Mouse (Mus musculus) CH12.LX (cell line): ENCODE measurements around the gene Cilp2. TPM values are rescaled to one million over a fixed set of nuclear protein-coding genes. Genes with fewer than 3 reads are reported as not detected.

Experiments used
- DNase-seq: peaks from one replicate; pipeline ENCODE4 v3.0.0-alpha.2; 2013; ENCODE audit errors: extremely low read depth
- H3K27ac ChIP-seq: 2 replicates; pipeline ENCODE4 v1.5.1; 2012; ENCODE audit warnings: low read depth, mild to moderate bottlenecking, control low read depth, moderate library complexity; ENCODE audit not compliant: insufficient read depth
- H3K27me3 ChIP-seq: replicated peaks from 2 replicates; pipeline ENCODE3; 2012; ENCODE audit warnings: inconsistent platforms
- H3K36me3 ChIP-seq, 2 experiments: replicated peaks in 1 of 2; 2 replicates each; pipeline versions ENCODE3 to v1.6.1; 2012; ENCODE audit warnings: inconsistent platforms in 1 of 2, low read length in 1 of 2, mild to moderate bottlenecking in 1 of 2, mixed read lengths in 1 of 2, moderate library complexity in 1 of 2; ENCODE audit not compliant: control insufficient read depth in 1 of 2, insufficient read depth in 1 of 2
- H3K4me1 ChIP-seq, 2 experiments: 2 replicates each; pipeline ENCODE4 v1.6.1; 2012; ENCODE audit warnings: inconsistent platforms in 1 of 2, moderate library complexity in 1 of 2; ENCODE audit not compliant: insufficient read depth in 2 of 2, control insufficient read depth in 1 of 2
- H3K4me2 ChIP-seq: 2 replicates; pipeline ENCODE4 v1.6.1; 2012; ENCODE audit warnings: low read depth, mild to moderate bottlenecking, control low read depth; ENCODE audit not compliant: poor library complexity, insufficient read depth, severe bottlenecking
- H3K4me3 ChIP-seq, 3 experiments: fragments of 150-350 bp in 1 of 3; sonication (generic) in 1 of 3; replicated peaks in 1 of 3; 2 replicates each; pipeline versions ENCODE3 to v1.5.1; 2011 to 2012; ENCODE audit warnings: low read depth in 2 of 3, low read length in 2 of 3, mild to moderate bottlenecking in 2 of 3, moderate library complexity in 2 of 3, control low read depth in 1 of 3, improper control_type of control experiment in 1 of 3, inconsistent platforms in 1 of 3, mixed read lengths in 1 of 3; ENCODE audit not compliant: poor library complexity in 1 of 3
- H3K79me2 ChIP-seq: replicated peaks from 2 replicates; pipeline ENCODE4 v1.6.1; 2012; ENCODE audit warnings: mild to moderate bottlenecking, moderate library complexity; ENCODE audit not compliant: control insufficient read depth, poor library complexity, insufficient read depth, severe bottlenecking; ENCODE audit errors: extremely low read depth
- H3K9ac ChIP-seq: 2 replicates; pipeline ENCODE4 v1.6.1; 2012; ENCODE audit warnings: low read depth, mild to moderate bottlenecking, control low read depth, moderate library complexity; ENCODE audit not compliant: insufficient read depth
- H3K9me3 ChIP-seq: replicated peaks from 2 replicates; pipeline ENCODE3; 2012; ENCODE audit warnings: low read length, inconsistent platforms, mixed read lengths
- BHLHE40 ChIP-seq: IDR thresholded peaks from 2 replicates; pipeline ENCODE4 v1.6.1; 2011; ENCODE audit warnings: mild to moderate bottlenecking, low read depth, low read length, improper control_type of control experiment
- CHD2 ChIP-seq: IDR thresholded peaks from 2 replicates; pipeline ENCODE4 v1.6.1; 2011; ENCODE audit warnings: low read length, improper control_type of control experiment
- CTCF ChIP-seq, 2 experiments: IDR thresholded peaks in 1 of 2; conservative IDR thresholded peaks in 1 of 2; 2 replicates each; pipeline ENCODE4 v1.5.1; 2011 to 2012; ENCODE audit warnings: low read depth in 2 of 2, low read length in 2 of 2, improper control_type of control experiment in 1 of 2, inconsistent platforms in 1 of 2, mild to moderate bottlenecking in 1 of 2, moderate library complexity in 1 of 2
- E2F4 ChIP-seq: IDR thresholded peaks from 2 replicates; pipeline ENCODE4 v1.6.1; 2011; ENCODE audit warnings: low read depth, low read length, improper control_type of control experiment; ENCODE audit not compliant: insufficient replicate concordance
- ELF1 ChIP-seq: IDR thresholded peaks from 2 replicates; pipeline ENCODE4 v1.6.1; 2014; ENCODE audit warnings: low read depth, mild to moderate bottlenecking, inconsistent platforms, low read length, improper control_type of control experiment
- EP300 ChIP-seq: IDR thresholded peaks from 2 replicates; pipeline ENCODE4 v1.6.1; 2011; ENCODE audit warnings: low read length, improper control_type of control experiment
- ETS1 ChIP-seq: conservative IDR thresholded peaks from 2 replicates; pipeline ENCODE4 v1.6.1; 2012; ENCODE audit warnings: low read depth, mild to moderate bottlenecking, inconsistent platforms, low read length, improper control_type of control experiment, moderate library complexity
- JUN ChIP-seq: IDR thresholded peaks from 2 replicates; pipeline ENCODE4 v1.6.1; 2011; ENCODE audit warnings: low read depth, mild to moderate bottlenecking, low read length, improper control_type of control experiment, moderate library complexity; ENCODE audit not compliant: insufficient read depth
- MXI1 ChIP-seq: IDR thresholded peaks from 2 replicates; pipeline ENCODE4 v1.6.1; 2011; ENCODE audit warnings: mild to moderate bottlenecking, low read depth, low read length, improper control_type of control experiment
- NELFE ChIP-seq: IDR thresholded peaks from 2 replicates; pipeline ENCODE4 v1.6.1; 2011; ENCODE audit warnings: low read depth, low read length, improper control_type of control experiment
- PAX5 ChIP-seq: IDR thresholded peaks from 2 replicates; pipeline ENCODE4 v1.6.1; 2012; ENCODE audit warnings: low read length, inconsistent platforms, mixed read lengths
- RAD21 ChIP-seq: IDR thresholded peaks from 2 replicates; pipeline ENCODE4 v1.6.1; 2011; ENCODE audit warnings: low read depth, mild to moderate bottlenecking, low read length, improper control_type of control experiment, moderate library complexity
- RCOR1 ChIP-seq: conservative IDR thresholded peaks from 2 replicates; pipeline ENCODE4 v1.6.1; 2012; ENCODE audit warnings: low read depth, mild to moderate bottlenecking, inconsistent platforms, low read length, improper control_type of control experiment
- SIN3A ChIP-seq: IDR thresholded peaks from 2 replicates; pipeline ENCODE4 v1.6.1; 2012; ENCODE audit warnings: low read length, improper control_type of control experiment, inconsistent platforms
- SMC3 ChIP-seq: IDR thresholded peaks from 2 replicates; pipeline ENCODE4 v1.6.1; 2011; ENCODE audit warnings: low read depth, low read length, improper control_type of control experiment
- TBP ChIP-seq: conservative IDR thresholded peaks from 2 replicates; pipeline ENCODE4 v1.6.1; 2011; ENCODE audit warnings: low read depth, low read length, improper control_type of control experiment
- TCF12 ChIP-seq: IDR thresholded peaks from 2 replicates; pipeline ENCODE4 v1.6.1; 2014; ENCODE audit warnings: low read depth, mild to moderate bottlenecking, inconsistent platforms, low read length, improper control_type of control experiment
- USF2 ChIP-seq: conservative IDR thresholded peaks from 2 replicates; pipeline ENCODE4 v1.6.1; 2011; ENCODE audit warnings: low read depth, low read length, improper control_type of control experiment
- ZMIZ1 ChIP-seq: IDR thresholded peaks from 2 replicates; pipeline ENCODE4 v1.6.1; 2012; ENCODE audit warnings: low read depth, mild to moderate bottlenecking, inconsistent platforms, low read length, improper control_type of control experiment
- ZNF384 ChIP-seq: IDR thresholded peaks from 2 replicates; pipeline ENCODE4 v1.6.1; 2012; ENCODE audit warnings: low read depth, low read length, improper control_type of control experiment, inconsistent platforms
- dilution Hi-C: fragments of 300-500 bp; cut with MboI; formaldehyde crosslinking; loops from 2 replicates; pipeline ENCODE4 v1.14.3; 2020; ENCODE audit warnings: low sequenced_read_pairs; ENCODE audit not compliant: extremely low pct_unique_long_range_greater_than_20kb, extremely low pct_ligation_motif_present
- in situ Hi-C: fragments of 300-500 bp; cut with MboI; formaldehyde crosslinking; loops from 3 replicates; pipeline ENCODE4 v1.14.3; 2019; ENCODE audit warnings: low sequenced_read_pairs, low pct_ligation_motif_present, low pct_unique_long_range_greater_than_20kb, mixed read lengths
- polyA plus RNA-seq: library from polyadenylated mRNA; unstranded; fragments of >175 nt; gene quantifications from 2 replicates; pipeline ENCODE4 v1.2.1, GENCODE M21; 2012; ENCODE audit warnings: low read depth; ENCODE audit not compliant: insufficient read length
- total RNA-seq, 2 experiments: library from RNA; depleted of rRNA; stranded (reverse); fragments of 300-350 nt in 1 of 2; fragments of >200 nt in 1 of 2; gene quantifications; 2 replicates each; pipeline ENCODE4 v1.2.3; 2012 to 2014

The Cilp2 gene
- total and polyA plus RNA-seq, 3 experiments = 0.04 to 0.08 TPM; not detected in 1

GRCm38 (mm10) chr8:69880841-69881240 is 6.6 kb downstream of the Cilp2 start:
- no peaks in the 10 kb centered on the region for H3K4me1 ChIP-seq
- no peak overlapping the region for H3K4me2 ChIP-seq
- H3K27ac ChIP-seq = no peak overlapping the region
- H3K27me3 ChIP-seq = no peaks in the 10 kb centered on the region
- peaks cover 31% of the 10 kb centered on the region for H3K9me3 ChIP-seq
- dilution Hi-C loops = no loop called here
- no peak overlapping the region for H3K9ac ChIP-seq
- no peak for DNase-seq
- TF ChIP-seq TBP = no peak
- no peak for TF ChIP-seq RCOR1
- no peak for TF ChIP-seq USF2
- no peak for TF ChIP-seq MXI1
- TF ChIP-seq PAX5 = no peak
- no peak for TF ChIP-seq ZMIZ1
- no peak for TF ChIP-seq SMC3
- TF ChIP-seq JUN = no peak
- TF ChIP-seq SIN3A = no peak
- no peak for TF ChIP-seq ETS1
- no peak for TF ChIP-seq RAD21
- TF ChIP-seq ELF1 = no peak
- TF ChIP-seq EP300 = no peak
- TF ChIP-seq TCF12 = no peak
- H3K79me2 ChIP-seq = no peaks in the 10 kb centered on the region
- in situ Hi-C loops = no loop called here
- H3K36me3 ChIP-seq = peaks cover 0 to 20% of the 10 kb centered on the region in 2 experiments
- no peak overlapping the region for H3K4me3 ChIP-seq

GRCm38 (mm10) chr8:69879678-69880077 is 7.8 kb downstream of the Cilp2 start:
- Histone ChIP-seq H3K27me3 (no peaks in the 10 kb centered on the region), H3K4me1 (no peaks in the 10 kb centered on the region), H3K27ac (no peak overlapping the region), H3K36me3 (peaks cover 0 to 20% of the 10 kb centered on the region in 2 experiments), H3K9me3 (peaks cover 31% of the 10 kb centered on the region)
- TF ChIP-seq ZNF384 (no peak), RCOR1 (no peak), MXI1 (no peak), CHD2 (no peak), ZMIZ1 (no peak), E2F4 (no peak), NELFE (no peak), USF2 (no peak), BHLHE40 (no peak), CTCF (conservative IDR thresholded peaks at IDR 0.05 in 1 of 2, IDR thresholded peaks at IDR 0.05 in 1 of 2; ENCODE audit: low read depth in 2 of 2, low read length in 2 of 2) (no peak)
- TF ChIP-seq, all 38 proteins: peak for 0
- H3K9ac ChIP-seq = no peak overlapping the region
- dilution Hi-C loops (no loop called here), in situ Hi-C loops (no loop called here)
- H3K4me3 ChIP-seq = no peak overlapping the region
- no peaks in the 10 kb centered on the region for H3K79me2 ChIP-seq
- DNase-seq = no peak
- H3K4me2 ChIP-seq = no peak overlapping the region
